In genomic region chr4:29152134-29152867, GRCm38 (mm10) we compare ENCODE assay signal across 24 mouse cellular contexts.
DNase-seq lines count a peak whose midpoint lies in the region; ATAC-seq lines count a peak whose summit lies in the region.
"Had no signal": no experiment of that assay in that cellular context is flagged by ENCODE, and none has a peak within 500 bp of the region (broad histone marks: within the 10 kb centered on the region; RNA-seq: fewer than 3 reads in every experiment).

No protein-coding gene starts in this region.

- no peak overlapping the region for H3K4me3 ChIP-seq in lung, embryonic 16.5 days (ENCODE audit: low read length)
- no peak overlapping the region for H3K4me3 ChIP-seq in intestine, embryonic 16.5 days (ENCODE audit: low read length)
- no peak overlapping the region for H3K4me3 ChIP-seq in kidney, embryonic 16.5 days (ENCODE audit: low read length)
- H3K4me3 ChIP-seq: embryonic facial prominence, embryonic 15.5 days; forebrain, embryonic 12.5 days; heart, embryonic 12.5 days; hindbrain, embryonic 15.5 days; left cerebral cortex, adult 2 months; midbrain, embryonic 10.5 days had no signal

- H3K27ac ChIP-seq in lung, embryonic 16.5 days (ENCODE audit: low read length), result peak overlapping the region; percentile 79
- peak overlapping the region; percentile 50 for H3K27ac ChIP-seq in intestine, embryonic 16.5 days (ENCODE audit: low read length)
- no peak overlapping the region for H3K27ac ChIP-seq in kidney, embryonic 16.5 days (ENCODE audit: low read length)
- H3K27ac ChIP-seq: embryonic facial prominence, embryonic 15.5 days; forebrain, embryonic 12.5 days; hindbrain, embryonic 15.5 days; left cerebral cortex, adult 2 months; macrophage; midbrain, embryonic 10.5 days had no signal

- no peaks in the 10 kb centered on the region for H3K27me3 ChIP-seq in lung, embryonic 16.5 days (ENCODE audit: control insufficient read depth, insufficient read depth, low read depth, low read length)
- H3K27me3 ChIP-seq in intestine, embryonic 16.5 days (replicated peaks; ENCODE audit: control insufficient read depth, insufficient read depth, low read length), result no peaks in the 10 kb centered on the region
- H3K27me3 ChIP-seq in kidney, embryonic 16.5 days (ENCODE audit: insufficient read depth, low read length), result no peaks in the 10 kb centered on the region
- H3K27me3 ChIP-seq: embryonic facial prominence, embryonic 15.5 days; forebrain, embryonic 12.5 days; heart, embryonic 12.5 days; hindbrain, embryonic 15.5 days had no signal

- H3K9ac ChIP-seq in lung, embryonic 16.5 days (ENCODE audit: low read length), result no peak overlapping the region
- H3K9ac ChIP-seq in intestine, embryonic 16.5 days (ENCODE audit: low read depth, low read length), result no peak overlapping the region
- no peak overlapping the region for H3K9ac ChIP-seq in kidney, embryonic 16.5 days (replicated peaks; ENCODE audit: low read length)
- H3K9ac ChIP-seq: embryonic facial prominence, embryonic 15.5 days; forebrain, embryonic 12.5 days; heart, embryonic 12.5 days; hindbrain, embryonic 15.5 days had no signal

- H3K4me1 ChIP-seq in lung, embryonic 16.5 days (replicated peaks; ENCODE audit: control insufficient read depth, insufficient read depth, low read length), result no peaks in the 10 kb centered on the region
- H3K4me1 ChIP-seq in intestine, embryonic 16.5 days (ENCODE audit: control insufficient read depth, insufficient read depth, low read length), result no peaks in the 10 kb centered on the region
- H3K4me1 ChIP-seq in kidney, embryonic 16.5 days (ENCODE audit: insufficient read depth, low read length), result no peaks in the 10 kb centered on the region
- H3K4me1 ChIP-seq: embryonic facial prominence, embryonic 15.5 days; forebrain, embryonic 12.5 days; heart, embryonic 12.5 days; hindbrain, embryonic 15.5 days; midbrain, embryonic 10.5 days had no signal

- H3K36me3 ChIP-seq in lung, embryonic 16.5 days (ENCODE audit: control insufficient read depth, insufficient read depth, low read length), result no peaks in the 10 kb centered on the region
- H3K36me3 ChIP-seq in intestine, embryonic 16.5 days (ENCODE audit: control insufficient read depth, insufficient read depth, low read length), result no peaks in the 10 kb centered on the region
- H3K36me3 ChIP-seq in kidney, embryonic 16.5 days (ENCODE audit: insufficient read depth, low read length), result no peaks in the 10 kb centered on the region
- H3K36me3 ChIP-seq: embryonic facial prominence, embryonic 15.5 days; forebrain, embryonic 12.5 days; heart, embryonic 12.5 days; hindbrain, embryonic 15.5 days; midbrain, embryonic 10.5 days had no signal

- H3K4me2 ChIP-seq in lung, embryonic 16.5 days (ENCODE audit: low read depth, low read length), result no peak overlapping the region
- H3K4me2 ChIP-seq in intestine, embryonic 16.5 days (ENCODE audit: low read depth, low read length), result no peak overlapping the region
- no peak overlapping the region for H3K4me2 ChIP-seq in kidney, embryonic 16.5 days (replicated peaks; ENCODE audit: low read depth, low read length)
- H3K4me2 ChIP-seq: embryonic facial prominence, embryonic 15.5 days; forebrain, embryonic 12.5 days; heart, embryonic 12.5 days; hindbrain, embryonic 15.5 days had no signal

- no peaks in the 10 kb centered on the region for H3K9me3 ChIP-seq in lung, embryonic 16.5 days (ENCODE audit: control insufficient read depth, low read length)
- H3K9me3 ChIP-seq in intestine, embryonic 16.5 days (ENCODE audit: control insufficient read depth, low read length), result no peaks in the 10 kb centered on the region
- H3K9me3 ChIP-seq in kidney, embryonic 16.5 days (ENCODE audit: low read length), result no peaks in the 10 kb centered on the region
- H3K9me3 ChIP-seq: embryonic facial prominence, embryonic 15.5 days; forebrain, embryonic 12.5 days; heart, embryonic 12.5 days; hindbrain, embryonic 15.5 days; midbrain, embryonic 10.5 days had no signal

- DNase-seq in lung, postnatal 4 days, result no peak
- peak; percentile 25 for DNase-seq in lung, postnatal 36 days
- no peak for DNase-seq in adrenal gland, adult (ENCODE audit: inconsistent age in 2 of 2, low spot score in 1 of 2)
- DNase-seq: adrenal gland, postnatal 10 days; cerebellum, postnatal 25 days; heart, adult 11 months; heart, postnatal 36 days; kidney, adult 11 months; kidney, postnatal 25 days; layer of hippocampus, adult 9-11 months; left cerebral cortex, postnatal 4 days; retina, postnatal 1 day; thymus, adult 2 months had no signal

- ATAC-seq in lung, embryonic 16.5 days (ENCODE audit: low read depth), result peak; percentile 76
- peak; percentile 96 for ATAC-seq in intestine, embryonic 16.5 days
- no peak for ATAC-seq in erythroid progenitor cell, adult 5-6 weeks (replicated peaks; ENCODE audit: low FRiP score, poor library complexity, severe bottlenecking)
- no peak; the same call in 1 of the 2 replicates for ATAC-seq in kidney, embryonic 16.5 days (ENCODE audit: low FRiP score, low TSS enrichment)

- WGBS in lung, embryonic 16.5 days, result 52% methylated on average over 6 of the region's 6 CpGs
- WGBS in intestine, embryonic 16.5 days, result 56% methylated on average over 6 of the region's 6 CpGs
- 53% methylated on average over 6 of the region's 6 CpGs for WGBS in kidney, embryonic 16.5 days

Comparison
In these comparisons a context has a peak if more than half of its experiments do, and no peak if none do; other contexts are left out.
1. ATAC-seq: peak in lung, embryonic 16.5 days (single experiment) and intestine, embryonic 16.5 days (single experiment); none in erythroid progenitor cell, adult 5-6 weeks (single experiment) and kidney, embryonic 16.5 days (single experiment).